Mouse (Mus musculus): ENCODE measurements around the gene Gm11437. TPM values are rescaled to one million over a fixed set of nuclear protein-coding genes. Genes with fewer than 3 reads are reported as not detected.

Gene Gm11437
- polyA plus RNA-seq (2015; fragmentation: Nextera tagmentation; extraction: Ambion mirVana), result 0.24 TPM in 1 of 2 replicates, not detected in the other

DNA sequence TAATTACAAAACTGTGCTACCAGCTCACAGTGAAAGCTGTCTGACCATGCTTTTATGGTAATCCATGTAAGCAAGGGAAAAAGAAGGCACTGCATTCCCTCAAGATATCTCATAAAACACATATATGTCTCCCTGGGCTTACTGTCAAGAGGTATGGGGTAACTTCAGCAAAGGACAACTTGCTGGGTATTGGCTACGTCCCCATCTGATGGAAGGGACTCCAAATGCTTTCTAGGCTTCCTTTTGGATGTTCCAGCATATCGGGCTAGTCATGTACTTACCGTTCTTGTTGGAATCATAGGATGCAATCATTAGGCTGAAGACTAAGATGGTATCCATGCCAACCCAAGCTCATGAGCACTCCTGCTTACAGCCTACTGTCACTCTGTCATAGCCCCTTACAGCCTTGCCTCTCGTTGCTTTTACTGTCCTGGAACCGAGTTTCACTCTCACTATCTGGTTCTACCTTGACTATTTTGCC, at the start of gene Gm11437:
Gene Gm11437 (minus strand): TSS at position 431 of the 481 bp plus-strand sequence.
- no peak for ATAC-seq (ENCODE audit: low FRiP score)
- Histone ChIP-seq H3K9me3 (replicated peaks) (no peaks in the 10 kb centered on the region), H3K4me3 (replicated peaks) (no peak within 1 kb of the TSS), H3K4me1 (0 out of 2 replicates have a peak, but pooled peaks cover 4% of the 10 kb centered on the region), H3K27ac (replicated peaks) (no peak within 1 kb of the TSS), H3K4me2 (no peak within 1 kb of the TSS), H3K9ac (replicated peaks) (no peak within 1 kb of the TSS), H3K27me3 (replicated peaks) (no peaks in the 10 kb centered on the region), H3K36me3 (no peaks in the 10 kb centered on the region)
- 85% methylated on average over 5 of the region's 5 CpGs for WGBS

- no peak overlapping the region for H3K4me3 ChIP-seq (replicated peaks)
- no peaks in the 10 kb centered on the region for H3K9me3 ChIP-seq (replicated peaks)
- no peak overlapping the region for H3K4me2 ChIP-seq
- H3K27me3 ChIP-seq (replicated peaks), result no peaks in the 10 kb centered on the region
- no peak overlapping the region for H3K27ac ChIP-seq (replicated peaks)
- H3K4me1 ChIP-seq, result no peaks in the 10 kb centered on the region
- 91% methylated on average over 6 of the region's 6 CpGs for WGBS
- no peaks in the 10 kb centered on the region for H3K36me3 ChIP-seq
- ATAC-seq (ENCODE audit: low FRiP score), result no peak
- no peak overlapping the region for H3K9ac ChIP-seq (replicated peaks)
Observed at GRCm38 (mm10) chr11:84210876-84211275, 43.6 kb upstream of the Gm11437 start.

DNA sequence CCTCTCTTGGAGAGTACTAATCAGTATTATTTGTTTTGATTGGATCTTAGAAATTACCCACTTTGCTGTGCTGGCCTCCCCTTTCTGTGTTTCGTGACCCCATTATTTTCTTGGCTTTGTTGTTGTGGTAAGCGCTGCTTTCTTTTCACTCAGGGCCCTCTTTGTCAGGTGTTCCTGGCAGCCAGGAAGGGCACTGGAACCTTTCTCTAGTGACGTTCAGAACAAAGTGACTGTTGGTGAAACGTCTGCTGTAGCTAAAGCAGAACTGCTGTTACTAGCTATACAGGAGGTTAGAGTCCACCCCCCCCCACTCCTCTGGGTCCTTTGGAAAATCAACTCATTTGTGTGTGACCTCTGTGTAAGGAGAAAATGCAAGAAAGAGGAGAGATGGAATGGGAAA, 38.5 kb upstream of the Gm11437 start:
- Histone ChIP-seq H3K4me3 (replicated peaks) (no peak overlapping the region), H3K27ac (replicated peaks) (no peak overlapping the region), H3K4me2 (no peak overlapping the region), H3K27me3 (replicated peaks) (no peaks in the 10 kb centered on the region), H3K9me3 (replicated peaks) (no peaks in the 10 kb centered on the region), H3K9ac (replicated peaks) (no peak overlapping the region), H3K36me3 (no peaks in the 10 kb centered on the region), H3K4me1 (no peaks in the 10 kb centered on the region)
- WGBS, result 46% methylated on average over 4 of the region's 4 CpGs
- ATAC-seq (ENCODE audit: low FRiP score), result no peak

- no peak overlapping the region for H3K4me3 ChIP-seq (replicated peaks)
- H3K9ac ChIP-seq (replicated peaks), result no peak overlapping the region
- no peaks in the 10 kb centered on the region for H3K9me3 ChIP-seq (replicated peaks)
- no peak overlapping the region for H3K4me2 ChIP-seq
- H3K36me3 ChIP-seq, result peaks cover 11% of the 10 kb centered on the region; the same call in 1 of the 2 replicates
- ATAC-seq (ENCODE audit: low FRiP score), result no peak
- no peaks in the 10 kb centered on the region for H3K27me3 ChIP-seq (replicated peaks)
- WGBS, result 89% methylated on average over 3 of the region's 3 CpGs
- H3K27ac ChIP-seq (replicated peaks), result no peak overlapping the region
- no peaks in the 10 kb centered on the region for H3K4me1 ChIP-seq
Observed at GRCm38 (mm10) chr11:84197607-84198402, 30.5 kb upstream of the Gm11437 start.

DNA sequence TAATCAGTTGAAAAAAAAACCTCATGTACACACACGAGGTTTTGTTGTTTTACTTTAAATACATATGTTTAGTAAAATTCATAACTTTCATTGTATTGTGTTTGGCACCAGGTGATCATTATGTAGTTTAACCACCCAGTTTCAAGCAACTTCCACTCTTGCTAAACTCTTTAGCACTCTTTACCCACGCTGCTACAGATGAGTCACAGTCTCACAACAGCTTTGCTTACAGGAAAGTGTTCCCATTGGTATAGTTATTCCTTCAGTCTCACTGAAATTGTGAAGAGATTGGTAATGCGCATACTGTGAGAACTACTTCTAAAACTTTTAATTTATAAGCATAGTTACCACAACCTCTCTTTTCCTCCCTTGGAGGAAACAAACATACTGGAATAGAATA, 27.5 kb upstream of the Gm11437 start:
- no peaks in the 10 kb centered on the region for H3K4me1 ChIP-seq
- no peak overlapping the region for H3K27ac ChIP-seq (replicated peaks)
- H3K9me3 ChIP-seq (replicated peaks), result no peaks in the 10 kb centered on the region
- no peak for ATAC-seq (ENCODE audit: low FRiP score)
- 86% methylated on average over 3 of the region's 3 CpGs for WGBS
- no peaks in the 10 kb centered on the region for H3K27me3 ChIP-seq (replicated peaks)
- peaks cover 11% of the 10 kb centered on the region; the same call in 1 of the 2 replicates for H3K36me3 ChIP-seq
- no peak overlapping the region for H3K4me3 ChIP-seq (replicated peaks)
- H3K4me2 ChIP-seq, result no peak overlapping the region
- no peak overlapping the region for H3K9ac ChIP-seq (replicated peaks)

- Histone ChIP-seq H3K4me1 (no peaks in the 10 kb centered on the region), H3K27ac (replicated peaks) (no peak overlapping the region), H3K9ac (replicated peaks) (no peak overlapping the region), H3K4me3 (replicated peaks) (no peak overlapping the region), H3K4me2 (no peak overlapping the region), H3K27me3 (replicated peaks) (no peaks in the 10 kb centered on the region), H3K9me3 (replicated peaks) (no peaks in the 10 kb centered on the region), H3K36me3 (peaks cover 11% of the 10 kb centered on the region; the same call in 1 of the 2 replicates)
- 69% methylated on average over 10 of the region's 10 CpGs for WGBS
- ATAC-seq (ENCODE audit: low FRiP score), result no peak
Observed at GRCm38 (mm10) chr11:84193249-84193648, 26.0 kb upstream of the Gm11437 start.

GRCm38 (mm10) chr11:84190581-84191233, 23.4 kb upstream of the Gm11437 start:
- no peak overlapping the region for H3K4me3 ChIP-seq (replicated peaks)
- H3K27me3 ChIP-seq (replicated peaks), result no peaks in the 10 kb centered on the region
- H3K27ac ChIP-seq (replicated peaks), result no peak overlapping the region
- no peaks in the 10 kb centered on the region for H3K4me1 ChIP-seq
- ATAC-seq (ENCODE audit: low FRiP score), result no peak
- H3K36me3 ChIP-seq, result peaks cover 5% of the 10 kb centered on the region; the same call in 1 of the 2 replicates
- no peak overlapping the region for H3K9ac ChIP-seq (replicated peaks)
- WGBS, result 92% methylated on average over 8 of the region's 8 CpGs
- H3K4me2 ChIP-seq, result no peak overlapping the region
- H3K9me3 ChIP-seq (replicated peaks), result no peaks in the 10 kb centered on the region

- Histone ChIP-seq H3K9me3 (replicated peaks) (no peaks in the 10 kb centered on the region), H3K27me3 (replicated peaks) (no peaks in the 10 kb centered on the region), H3K27ac (replicated peaks) (no peak overlapping the region), H3K9ac (replicated peaks) (no peak overlapping the region), H3K4me2 (no peak overlapping the region), H3K4me1 (no peaks in the 10 kb centered on the region), H3K4me3 (replicated peaks) (no peak overlapping the region), H3K36me3 (no peaks in the 10 kb centered on the region)
- 84% methylated on average over 3 of the region's 3 CpGs for WGBS
- no peak for ATAC-seq (ENCODE audit: low FRiP score)
Observed at GRCm38 (mm10) chr11:84188530-84188929, 21.3 kb upstream of the Gm11437 start.

DNA sequence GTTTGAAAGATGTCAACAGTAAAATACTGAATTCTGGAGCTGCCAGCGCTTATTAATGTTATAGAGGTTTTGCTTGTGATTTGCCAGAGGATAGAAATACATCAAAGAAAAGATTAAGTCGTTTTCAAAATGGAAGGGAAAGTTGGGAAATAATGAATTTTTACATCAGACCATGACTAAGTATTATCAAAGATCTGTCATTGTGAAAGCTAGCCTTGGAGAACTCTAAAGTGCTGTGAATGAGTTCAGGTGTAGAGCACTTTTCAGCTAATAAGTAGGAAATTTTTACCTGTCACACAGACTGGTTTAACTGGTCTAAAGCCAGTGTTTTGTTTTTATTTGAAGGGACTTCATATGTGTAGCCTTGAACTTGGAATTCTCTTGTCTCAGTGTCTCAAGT, 14.0 kb upstream of the Gm11437 start:
- H3K9ac ChIP-seq (replicated peaks), result no peak overlapping the region
- H3K27me3 ChIP-seq (replicated peaks), result no peaks in the 10 kb centered on the region
- H3K4me2 ChIP-seq, result peak overlapping the region; percentile 86
- 71% methylated on average over 2 of the region's 2 CpGs for WGBS
- no peaks in the 10 kb centered on the region for H3K9me3 ChIP-seq (replicated peaks)
- peaks cover 30% of the 10 kb centered on the region for H3K4me1 ChIP-seq
- H3K27ac ChIP-seq (replicated peaks), result 0 out of 2 replicates have a peak overlapping the region, but pooled peaks have one; percentile 2
- H3K4me3 ChIP-seq (replicated peaks), result peak overlapping the region; percentile 66
- no peaks in the 10 kb centered on the region for H3K36me3 ChIP-seq
- no peak for ATAC-seq (ENCODE audit: low FRiP score)

DNA sequence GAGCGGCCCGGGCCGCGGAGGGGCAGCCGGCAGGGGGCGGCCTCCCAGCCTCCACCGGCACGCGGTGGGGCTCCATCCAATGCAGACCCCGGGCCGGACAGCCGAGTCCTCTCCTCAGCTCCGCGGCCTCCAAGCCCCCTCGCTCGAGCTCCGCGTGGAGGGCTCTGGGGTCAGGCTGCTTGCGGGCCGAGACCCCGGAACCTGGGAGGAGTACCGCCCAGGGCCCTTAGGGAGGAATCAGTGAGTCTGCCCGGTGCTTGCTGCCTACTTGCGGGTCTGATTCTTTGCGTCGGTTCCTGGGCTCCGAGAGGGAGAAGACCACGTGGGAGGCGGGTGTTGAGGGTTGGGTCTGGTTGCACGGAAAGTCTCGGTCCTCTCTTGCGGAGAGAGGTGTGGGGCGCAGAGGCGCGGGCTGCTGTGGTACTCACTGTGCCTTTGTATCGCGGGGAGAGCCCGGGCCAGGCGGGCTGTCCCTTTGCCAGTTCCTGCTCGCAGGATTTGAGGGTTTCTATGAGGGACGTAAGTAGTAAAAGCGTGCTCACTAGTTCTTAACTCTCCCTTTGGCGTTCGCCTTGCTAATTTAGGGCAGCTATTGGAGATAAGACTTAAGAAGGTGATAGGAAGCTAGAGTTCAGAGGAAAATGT, 12.8 kb upstream of the Gm11437 start:
- Histone ChIP-seq H3K27ac (replicated peaks) (peak overlapping the region; percentile 92), H3K4me1 (peaks cover 30% of the 10 kb centered on the region), H3K9me3 (replicated peaks) (no peaks in the 10 kb centered on the region), H3K36me3 (no peaks in the 10 kb centered on the region), H3K9ac (replicated peaks) (peak overlapping the region; percentile 73), H3K27me3 (replicated peaks) (no peaks in the 10 kb centered on the region), H3K4me3 (replicated peaks) (peak overlapping the region; percentile 66), H3K4me2 (peak overlapping the region; percentile 86)
- no peak; the same call in 1 of the 2 replicates for ATAC-seq (ENCODE audit: low FRiP score)
- WGBS, result 0% methylated on average over 39 of the region's 44 CpGs

DNA sequence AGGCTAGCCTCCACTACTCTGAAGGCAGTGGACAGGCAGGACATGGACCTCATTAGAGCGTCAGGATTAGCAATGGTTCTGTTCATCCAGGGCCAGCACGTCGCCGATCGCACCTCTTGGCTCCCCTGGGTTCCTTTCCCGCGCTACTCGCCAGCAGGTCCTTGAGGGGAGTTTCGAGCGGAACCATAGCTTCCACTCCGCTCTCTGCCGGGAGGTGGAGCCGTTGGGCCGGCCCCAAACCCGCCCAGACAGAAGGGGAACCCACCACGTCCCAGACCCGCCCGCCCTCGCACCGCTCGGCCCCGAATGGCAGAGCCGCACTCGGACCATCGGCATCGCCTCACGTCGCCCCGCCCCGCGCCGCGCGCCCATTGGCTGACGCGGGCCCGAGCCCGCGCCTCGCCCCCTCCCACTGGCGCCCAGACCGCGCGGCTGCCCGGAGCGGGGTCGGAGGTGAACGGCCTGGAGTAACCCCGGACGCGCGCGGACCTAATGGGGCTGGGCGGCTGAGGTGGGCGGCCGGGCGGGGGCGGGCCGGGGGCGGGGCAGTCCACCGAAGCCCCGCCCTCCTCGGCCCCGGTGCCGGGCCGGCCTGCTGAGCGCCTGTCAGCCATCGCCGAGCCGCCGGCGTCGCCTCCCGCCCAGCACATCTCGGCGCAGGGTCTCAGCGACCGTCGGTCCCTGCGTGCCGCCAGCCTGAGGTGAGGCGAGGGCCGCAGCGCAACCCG, 12.1 kb upstream of the Gm11437 start:
- ATAC-seq (ENCODE audit: low FRiP score), result peak; percentile 98
- H3K4me2 ChIP-seq, result peak overlapping the region; percentile 86
- no peaks in the 10 kb centered on the region for H3K36me3 ChIP-seq
- peaks cover 30% of the 10 kb centered on the region for H3K4me1 ChIP-seq
- H3K4me3 ChIP-seq (replicated peaks), result peak overlapping the region; percentile 66
- H3K27ac ChIP-seq (replicated peaks), result peak overlapping the region; percentile 92
- H3K9ac ChIP-seq (replicated peaks), result peak overlapping the region; percentile 73
- no peaks in the 10 kb centered on the region for H3K9me3 ChIP-seq (replicated peaks)
- no peaks in the 10 kb centered on the region for H3K27me3 ChIP-seq (replicated peaks)
- under 1% methylated on average over 77 of the region's 85 CpGs for WGBS

All from neural tube, embryonic 15.5 days (tissue).